Mouse (Mus musculus) E14TG2a.4 (cell line): ENCODE measurements around the gene Taf6.

Experiments
- CTCF ChIP-seq: conservative IDR thresholded peaks from 2 replicates; pipeline ENCODE4 v1.5.1; 2014; ENCODE audit warnings: low read length
- NANOG ChIP-seq: IDR thresholded peaks from 2 replicates; pipeline ENCODE4 v1.6.1; 2014; ENCODE audit warnings: borderline replicate concordance, low read length, mixed read lengths
- POU5F1 ChIP-seq: IDR thresholded peaks from 2 replicates; pipeline ENCODE4 v1.6.1; 2014; ENCODE audit warnings: low read length, borderline replicate concordance

- TF ChIP-seq CTCF, result no peak
- TF ChIP-seq POU5F1, result no peak
- TF ChIP-seq NANOG, result no peak
Measured at GRCm38 (mm10) chr5:138233778-138234177, 46.5 kb upstream of the Taf6 start.
